Mouse (Mus musculus): ENCODE data around the gene Csnk1e. TPM values are rescaled to one million over a fixed set of nuclear protein-coding genes. Genes with fewer than 3 reads are reported as not detected.

Csnk1e gene
- polyA plus RNA-seq (2021; fragmentation: Nextera tagmentation), result 26.7 and 27.5 TPM in 2 replicates
- long read RNA-seq, experiment 1, transcript Csnk1e-201 (11 exons, 2,694 nt), result minor isoform, 5 of 43 reads
- long read RNA-seq, experiment 1, transcript Csnk1e-202 (11 exons, 1,391 nt), result major isoform, 10 of 43 reads
- long read RNA-seq, experiment 1, partial matches to known transcripts, result 14 of 43 reads
- long read RNA-seq, experiment 1, other reads (novel, unspliced or antisense), result 13 of 43 reads
- long read RNA-seq, experiment 2, transcript Csnk1e-201 (11 exons, 2,694 nt), result minor isoform, 13 of 137 reads
- long read RNA-seq, experiment 2, transcript Csnk1e-202 (11 exons, 1,391 nt), result major isoform, 79 of 137 reads
- long read RNA-seq, experiment 2, partial matches to known transcripts, result 10 of 137 reads
- long read RNA-seq, experiment 2, other reads (novel, unspliced or antisense), result 31 of 137 reads

GRCm38 (mm10) chr15:79455106-79455810, at the start of gene Csnk1e:
TSS of gene Csnk1e (minus strand) at chr15:79455566.

GRCm38 (mm10) chr15:79504707-79505452, 49.5 kb upstream of the Csnk1e start, which contains the start of gene Kcnj4:
TSS of gene Kcnj4 (minus strand) at chr15:79505241.

GRCm38 (mm10) chr15:79402836-79403762, 52.3 kb downstream of the Csnk1e start, which contains the start of gene Tmem184b:
TSS of gene Tmem184b (minus strand) at chr15:79403569.

Small RNAs within 50 kb of the gene (microRNA-seq; reads per million reads assigned to microRNA genes)
- gene Gm44302 (not detected), gene Mir1943 (3.7 reads per million, percentile 12 among the genes with 10 or more reads in this experiment)

Other genes with a start within 250 kb of the Csnk1e start
- gene Pick1, start 226.4 kb downstream of the Csnk1e start, polyA plus RNA-seq (2021; fragmentation: Nextera tagmentation), result 12.5 and 14.9 TPM in 2 replicates
- 0.25 TPM in 1 of 2 replicates, not detected in the other for gene Gm49486, start 226.2 kb downstream of the Csnk1e start, polyA plus RNA-seq (2021; fragmentation: Nextera tagmentation)
- gene Slc16a8, start 200.8 kb downstream of the Csnk1e start, polyA plus RNA-seq (2021; fragmentation: Nextera tagmentation), result 5.2 TPM in 1 of 2 replicates, not detected in the other
- 3.8 and 4.6 TPM in 2 replicates for gene Baiap2l2, start 170.0 kb downstream of the Csnk1e start, polyA plus RNA-seq (2021; fragmentation: Nextera tagmentation)
- 9.0 and 9.6 TPM in 2 replicates for gene Pla2g6, start 127.2 kb downstream of the Csnk1e start, polyA plus RNA-seq (2021; fragmentation: Nextera tagmentation)
- gene Maff, start 108.9 kb downstream of the Csnk1e start, polyA plus RNA-seq (2021; fragmentation: Nextera tagmentation), result 0.23 and 0.28 TPM in 2 replicates
- 72.2 and 91.2 TPM in 2 replicates for gene Tmem184b, start 52.0 kb downstream of the Csnk1e start, polyA plus RNA-seq (2021; fragmentation: Nextera tagmentation)
- 2.4 and 3.0 TPM in 2 replicates for gene Kcnj4, start 49.7 kb upstream of the Csnk1e start, polyA plus RNA-seq (2021; fragmentation: Nextera tagmentation)
- gene Kdelr3, start 60.8 kb upstream of the Csnk1e start, polyA plus RNA-seq (2021; fragmentation: Nextera tagmentation), result 1.2 and 2.1 TPM in 2 replicates
- 12.5 and 12.6 TPM in 2 replicates for gene Ddx17, start 91.2 kb upstream of the Csnk1e start, polyA plus RNA-seq (2021; fragmentation: Nextera tagmentation)
- gene Dmc1, start 149.5 kb upstream of the Csnk1e start, polyA plus RNA-seq (2021; fragmentation: Nextera tagmentation), result not detected in 2 replicates
- gene Fam227a, start 203.4 kb upstream of the Csnk1e start, polyA plus RNA-seq (2021; fragmentation: Nextera tagmentation), result 0.62 and 0.80 TPM in 2 replicates
- gene Cby1, start 203.6 kb upstream of the Csnk1e start, polyA plus RNA-seq (2021; fragmentation: Nextera tagmentation), result 68.4 and 69.4 TPM in 2 replicates
- 165 and 171 TPM in 2 replicates for gene Tomm22, start 215.3 kb upstream of the Csnk1e start, polyA plus RNA-seq (2021; fragmentation: Nextera tagmentation)
- gene Josd1, start 232.4 kb upstream of the Csnk1e start, polyA plus RNA-seq (2021; fragmentation: Nextera tagmentation), result 5.0 and 5.2 TPM in 2 replicates
- gene Gtpbp1, start 235.3 kb upstream of the Csnk1e start, polyA plus RNA-seq (2021; fragmentation: Nextera tagmentation), result 10.0 and 12.3 TPM in 2 replicates